Mouse (Mus musculus): ENCODE data around the gene Ciao1.
"Not testable (repeated sequence)": the region's sequence is repeated elsewhere in the genome, so short reads cannot be mapped to it uniquely, and the experiment has no call there.

DNA sequence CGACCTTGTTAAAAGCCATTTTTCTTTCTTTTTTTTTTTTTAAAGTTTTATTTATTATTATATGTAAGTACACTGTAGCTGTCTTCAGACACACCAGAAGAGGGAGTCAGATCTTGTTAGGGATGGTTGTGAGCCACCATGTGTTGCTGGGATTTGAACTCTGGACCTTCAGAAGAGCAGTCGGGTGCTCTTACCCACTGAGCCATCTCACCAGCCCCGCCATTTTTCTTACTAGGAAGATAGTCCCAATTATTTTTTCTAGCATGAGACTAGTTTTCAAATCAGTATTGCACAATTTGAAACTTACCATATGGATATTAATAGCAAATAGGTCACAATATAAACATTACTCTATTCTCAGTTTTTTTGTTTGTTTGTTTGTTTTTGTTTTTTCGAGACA, 24.4 kb upstream of the Ciao1 start:
- TF ChIP-seq POLR2A (IDR thresholded peaks at IDR 0.05; ENCODE audit: borderline replicate concordance, insufficient read depth, low read length); CTCF (IDR thresholded peaks at IDR 0.05; ENCODE audit: borderline replicate concordance, insufficient read depth, low read depth, low read length): not testable (repeated sequence)

Data from cerebellum, adult 2 months (tissue).